Mouse (Mus musculus): ENCODE measurements at regions not wholly inside any gene's neighbourhood (a gene's known extent, or its start where the extent isn't known, plus 50 kb on each side); places are given as distances from the start of the nearest gene placed in this dataset.

GRCm38 (mm10) chr3:147093076-147093380 is 240.9 kb downstream of the Ttll7 start:
- no peak for DNase-seq (ENCODE audit: low read depth, low spot score)

GRCm38 (mm10) chr3:147096179-147096578 is 244.0 kb downstream of the Ttll7 start:
- no peak for DNase-seq (ENCODE audit: low read depth, low spot score)

- DNase-seq (ENCODE audit: low read depth, low spot score): no peak
Observed at GRCm38 (mm10) chr3:147098065-147098580, 246.0 kb downstream of the Ttll7 start.

GRCm38 (mm10) chr3:147098611-147099010 is 246.4 kb downstream of the Ttll7 start:
- no peak for DNase-seq (ENCODE audit: low read depth, low spot score)

- DNase-seq (ENCODE audit: low read depth, low spot score): no peak
Observed at GRCm38 (mm10) chr3:147099143-147099713, 247.1 kb downstream of the Ttll7 start.

GRCm38 (mm10) chr3:147101053-147101764 is 249.0 kb downstream of the Ttll7 start:
- DNase-seq (ENCODE audit: low read depth, low spot score): no peak

- DNase-seq (ENCODE audit: low read depth, low spot score): no peak
Observed at GRCm38 (mm10) chr3:147101765-147102113, 249.6 kb downstream of the Ttll7 start.

GRCm38 (mm10) chr3:147103428-147103827 is 251.3 kb downstream of the Ttll7 start:
- DNase-seq (ENCODE audit: low read depth, low spot score): no peak

- no peak for DNase-seq (ENCODE audit: low read depth, low spot score)
Observed at GRCm38 (mm10) chr3:147117609-147118008, 265.4 kb downstream of the Ttll7 start.

GRCm38 (mm10) chr3:147118092-147118491 is 265.9 kb downstream of the Ttll7 start:
- no peak for DNase-seq (ENCODE audit: low read depth, low spot score)

GRCm38 (mm10) chr3:147118622-147119021 is 266.5 kb downstream of the Ttll7 start:
- no peak for DNase-seq (ENCODE audit: low read depth, low spot score)

GRCm38 (mm10) chr3:147121826-147122225 is 269.7 kb downstream of the Ttll7 start:
- no peak for DNase-seq (ENCODE audit: low read depth, low spot score)

- no peak for DNase-seq (ENCODE audit: low read depth, low spot score)
Observed at GRCm38 (mm10) chr3:147127740-147128139, 275.6 kb downstream of the Ttll7 start.

GRCm38 (mm10) chr3:147132830-147133229 is 280.7 kb downstream of the Ttll7 start:
- no peak for DNase-seq (ENCODE audit: low read depth, low spot score)

- no peak for DNase-seq (ENCODE audit: low read depth, low spot score)
Observed at GRCm38 (mm10) chr3:147133408-147133807, 281.2 kb downstream of the Ttll7 start.

GRCm38 (mm10) chr3:147140414-147140813 is 288.2 kb downstream of the Ttll7 start:
- no peak for DNase-seq (ENCODE audit: low read depth, low spot score)

GRCm38 (mm10) chr3:147153456-147153855 is 301.3 kb downstream of the Ttll7 start:
- DNase-seq (ENCODE audit: low read depth, low spot score): no peak

- DNase-seq (ENCODE audit: low read depth, low spot score): no peak
Observed at GRCm38 (mm10) chr3:147153998-147154397, 301.8 kb downstream of the Ttll7 start.

- no peak for DNase-seq (ENCODE audit: low read depth, low spot score)
Observed at GRCm38 (mm10) chr3:147163126-147163525, 311.0 kb downstream of the Ttll7 start.

GRCm38 (mm10) chr3:147163540-147163939 is 311.4 kb downstream of the Ttll7 start:
- DNase-seq (ENCODE audit: low read depth, low spot score): no peak

GRCm38 (mm10) chr3:147164931-147165330 is 312.8 kb downstream of the Ttll7 start:
- DNase-seq (ENCODE audit: low read depth, low spot score): no peak

GRCm38 (mm10) chr3:147166555-147166954 is 314.4 kb downstream of the Ttll7 start:
- DNase-seq (ENCODE audit: low read depth, low spot score): no peak

- no peak for DNase-seq (ENCODE audit: low read depth, low spot score)
Observed at GRCm38 (mm10) chr3:147169215-147169614, 317.0 kb downstream of the Ttll7 start.
